Mouse (Mus musculus) cerebellum, postnatal 14 days (tissue): ENCODE results near the gene Pgam5.
A peak's percentile ranks its signal among the peaks of the same experiment; 100 is the strongest.

Experiments used
- DNase-seq, 2 experiments: peaks; one replicate each; pipeline ENCODE4 v3.0.0; 2021; ENCODE audit warnings: mixed read lengths in 2 of 2

Pgam5 gene

DNA sequence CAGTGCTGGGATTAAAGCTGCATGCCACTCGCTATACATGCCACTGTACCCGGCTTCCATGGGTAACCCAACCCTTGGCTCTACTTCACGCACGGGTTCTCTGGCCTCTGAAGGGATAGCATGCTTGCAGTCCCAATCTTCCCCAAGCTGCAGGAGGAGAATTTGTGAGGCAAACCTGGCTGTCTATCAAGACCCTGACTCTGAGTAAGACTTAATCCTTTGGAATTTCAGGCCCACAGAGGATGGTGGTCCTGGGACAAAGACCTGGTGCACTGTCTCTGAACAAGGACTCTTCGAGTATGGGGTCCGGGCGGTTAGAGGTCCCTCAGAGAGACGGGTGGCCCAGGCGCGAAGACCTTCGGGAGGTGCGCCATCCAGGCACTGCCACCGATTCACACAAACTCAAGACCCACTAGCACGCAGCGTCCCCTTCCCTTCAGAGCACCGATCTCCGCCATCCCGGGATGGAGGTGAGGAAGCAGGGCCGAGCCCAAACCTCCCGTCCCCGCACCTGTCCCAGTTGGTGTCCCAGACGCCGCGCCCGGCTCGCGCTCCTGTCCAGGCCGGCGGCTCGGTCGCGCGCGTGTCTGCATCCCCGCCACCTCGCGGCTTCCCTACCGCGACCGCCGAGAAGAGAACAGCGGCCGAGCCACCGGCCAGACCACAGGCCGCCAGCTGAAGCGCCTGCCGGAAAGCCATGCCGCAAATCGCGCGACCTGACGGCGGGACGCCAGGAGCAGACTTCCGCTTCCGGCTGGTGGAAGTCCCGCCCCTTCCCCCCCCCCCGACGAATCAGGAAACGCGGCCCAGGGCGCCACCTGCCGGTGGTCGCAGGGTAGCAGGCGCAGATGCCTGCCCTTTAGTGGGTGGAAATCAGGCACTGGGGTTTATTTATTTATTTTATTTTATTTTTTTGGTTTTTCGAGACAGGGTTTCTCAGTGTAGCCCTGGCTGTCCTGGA lies at the start of gene Pgam5:
Gene Pgam5, minus strand, starts transcription at position 773 of the 961 bp plus-strand sequence.
- DNase-seq: peak; percentile 96 to 99

DNA sequence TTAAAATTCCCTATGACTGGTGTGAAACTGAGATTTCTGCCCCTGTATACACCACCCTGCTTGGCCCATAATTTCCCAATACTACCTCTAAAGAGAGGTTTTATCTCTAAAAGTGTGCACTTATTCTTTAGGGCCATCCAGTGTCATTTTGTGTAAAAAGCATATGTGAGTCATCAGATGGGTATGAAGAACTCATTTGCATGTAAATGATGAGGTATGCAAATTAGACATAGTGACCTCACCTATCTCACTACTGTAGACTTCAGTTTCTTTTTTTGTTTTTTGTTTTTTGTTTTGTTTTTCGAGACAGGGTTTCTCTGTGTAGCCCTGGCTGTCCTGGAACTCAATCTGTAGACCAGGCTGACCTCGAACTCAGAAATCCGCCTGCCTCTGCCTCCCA lies 43.4 kb upstream of the Pgam5 start:
- DNase-seq: no peak

DNA sequence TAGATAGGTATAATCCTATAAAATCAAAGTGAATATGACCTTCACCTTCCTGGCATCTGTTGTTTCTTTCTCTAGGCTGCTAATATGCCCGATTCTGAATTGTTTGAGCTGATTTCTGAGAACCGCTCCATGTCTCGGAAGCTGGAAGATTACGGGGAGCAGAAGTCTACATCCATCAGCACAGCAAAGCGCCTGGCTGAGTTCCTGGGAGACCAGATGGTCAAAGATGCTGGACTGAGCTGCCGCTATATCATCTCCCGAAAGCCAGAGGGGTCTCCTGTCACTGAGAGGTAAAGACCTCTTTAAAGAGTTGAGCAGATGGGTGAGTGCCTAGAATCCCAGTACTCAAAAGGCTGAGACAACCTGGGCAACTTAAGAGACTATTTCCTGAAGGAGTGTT lies 39.1 kb upstream of the Pgam5 start:
- peak; percentile 70 to 74 for DNase-seq

DNA sequence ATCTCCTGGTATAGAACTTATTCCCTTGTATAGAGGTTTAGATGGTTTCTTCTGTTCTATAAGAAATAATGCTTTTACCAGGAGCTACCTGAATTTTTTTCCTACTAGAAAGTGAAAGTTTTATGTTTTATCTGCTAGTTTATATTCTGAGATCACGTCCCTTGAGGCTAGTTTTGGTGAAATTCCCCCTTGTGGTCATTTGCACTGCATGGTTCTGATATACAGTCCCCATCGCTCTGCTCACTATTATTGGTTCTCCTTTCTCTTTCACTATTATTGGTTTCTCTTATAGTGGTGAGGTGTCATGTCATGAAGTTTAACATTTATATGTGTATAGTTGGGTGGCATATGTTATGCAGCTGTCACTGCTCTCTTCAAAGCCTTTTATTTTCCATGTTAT lies 30.9 kb upstream of the Pgam5 start:
- DNase-seq: no peak

DNA sequence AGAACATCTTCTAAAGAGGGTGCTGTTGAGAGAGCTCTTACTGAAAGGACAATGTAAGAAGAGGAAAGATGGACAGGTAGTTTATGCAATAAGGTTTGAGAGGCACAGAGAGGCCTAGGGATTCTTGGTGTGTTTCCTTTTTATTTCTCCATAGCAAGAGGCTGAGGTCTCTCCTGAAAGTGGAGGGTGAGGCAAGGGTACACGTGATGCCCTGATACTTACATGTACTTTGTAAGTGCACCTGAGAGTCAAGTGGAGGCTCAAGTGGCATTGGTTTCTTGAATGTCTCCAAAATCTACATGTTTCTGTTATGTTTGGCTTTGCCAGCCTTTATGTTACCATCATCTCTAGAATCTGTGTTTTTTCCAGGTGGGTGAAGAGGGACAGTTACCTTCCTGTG lies 26.9 kb upstream of the Pgam5 start:
- no peak for DNase-seq

DNA sequence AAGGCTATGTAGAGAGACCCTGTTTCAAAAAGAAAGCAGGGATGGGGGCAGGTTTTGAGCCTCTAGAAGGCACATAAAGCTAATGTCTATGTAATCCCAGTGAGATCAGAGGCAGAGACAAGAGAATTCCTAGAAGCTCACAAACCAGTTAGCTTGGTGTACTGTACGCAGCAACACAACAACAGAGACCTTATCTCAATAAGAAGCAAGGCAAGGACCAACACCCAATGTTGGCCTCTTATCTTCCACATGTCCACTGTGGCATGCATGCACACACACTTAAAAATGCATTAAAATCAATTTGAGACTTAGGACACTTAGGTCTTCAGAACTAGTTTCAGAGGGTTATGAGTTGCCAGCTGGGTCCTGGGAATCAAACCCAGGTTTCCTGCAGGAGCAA lies 21.9 kb upstream of the Pgam5 start:
- no peak for DNase-seq

DNA sequence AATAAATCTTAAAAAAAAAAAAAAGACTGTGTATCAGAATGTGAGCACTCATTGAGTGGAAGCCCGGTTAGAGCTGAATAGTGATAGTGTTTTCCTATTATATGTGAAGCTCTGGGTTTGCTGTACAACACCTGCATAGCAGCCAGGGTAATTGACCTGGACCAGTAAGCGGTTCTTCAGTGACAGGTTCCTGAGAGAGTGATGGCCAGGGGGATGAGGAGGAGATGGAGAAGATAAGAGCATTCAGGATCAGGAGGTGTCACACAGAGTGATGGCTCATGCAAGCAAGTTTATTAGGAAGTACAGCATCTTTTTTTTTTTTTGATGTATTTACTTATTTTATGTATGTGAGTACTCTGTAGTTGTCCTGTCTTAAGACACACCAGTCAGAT lies 17.4 kb upstream of the Pgam5 start:
- no peak for DNase-seq

DNA sequence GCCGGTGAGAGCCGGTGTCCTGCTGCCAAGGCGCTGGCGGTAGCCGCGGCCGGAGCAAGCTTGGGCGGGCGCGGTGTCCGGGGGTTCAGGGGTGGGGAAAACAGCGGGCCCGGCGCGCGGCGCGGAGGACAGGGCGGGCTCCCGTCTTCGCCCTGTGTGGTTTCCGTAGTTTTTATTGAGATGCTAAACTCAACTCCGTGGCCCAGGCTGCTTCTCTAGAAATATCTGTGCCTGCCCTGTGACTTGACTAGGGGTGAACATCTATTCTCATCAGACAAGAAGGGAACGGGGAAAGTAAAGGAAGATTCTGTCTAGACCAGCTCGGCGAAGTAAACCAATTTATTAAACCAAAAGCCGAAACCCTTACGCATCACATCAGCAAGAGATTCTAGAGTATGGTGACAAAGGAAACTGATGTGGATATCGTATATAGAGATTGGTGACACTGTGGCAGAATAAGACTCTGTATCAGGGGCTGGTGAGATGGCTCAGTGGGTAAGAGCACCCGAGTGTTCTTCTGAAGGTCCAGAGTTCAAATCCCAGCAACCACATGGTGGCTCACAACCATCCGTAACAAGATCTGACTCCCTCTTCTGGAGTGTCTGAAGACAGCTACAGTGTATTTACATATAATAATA lies 16.9 kb upstream of the Pgam5 start:
- no peak for DNase-seq

DNA sequence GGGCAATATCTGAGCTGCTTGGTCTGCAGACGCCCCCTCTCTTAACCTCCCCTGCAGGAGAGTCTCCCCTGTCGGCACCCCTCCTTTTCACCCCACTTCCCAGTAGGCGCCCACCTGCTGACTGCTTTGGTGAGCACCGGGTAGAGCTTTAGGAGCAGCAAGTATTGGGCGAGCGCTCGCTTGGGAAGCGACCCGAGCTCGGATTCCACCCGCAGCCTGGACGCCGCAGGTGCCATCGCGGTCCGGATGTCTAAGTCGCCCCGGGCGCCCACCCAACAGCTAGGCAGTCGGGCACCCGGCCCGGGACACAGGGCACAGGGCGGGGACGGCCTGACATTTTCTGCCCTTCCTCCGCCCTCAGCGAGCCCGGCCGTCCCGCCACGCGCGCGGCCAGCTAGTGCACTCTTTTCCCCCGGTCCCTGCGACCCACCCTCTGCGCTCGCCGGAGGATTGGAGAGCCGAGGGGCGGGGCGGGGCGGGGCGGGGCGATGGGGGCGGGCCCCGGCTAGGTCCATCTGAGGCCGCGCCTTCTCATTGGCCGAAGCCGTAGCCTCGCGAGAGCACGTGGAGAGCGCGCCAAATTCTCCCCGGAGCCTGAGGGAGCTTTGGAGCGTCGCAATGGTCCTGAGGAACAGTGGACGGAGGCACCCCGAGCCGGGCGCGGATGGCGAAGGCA lies 16.2 kb upstream of the Pgam5 start, which contains the start of the genes Pxmp2 and Pole:
Gene Pxmp2, minus strand, starts transcription at position 417 of the 676 bp plus-strand sequence.
Gene Pole, plus strand, starts transcription at position 537 of the 676 bp plus-strand sequence.
- peak; percentile 92 to 94 for DNase-seq

DNA sequence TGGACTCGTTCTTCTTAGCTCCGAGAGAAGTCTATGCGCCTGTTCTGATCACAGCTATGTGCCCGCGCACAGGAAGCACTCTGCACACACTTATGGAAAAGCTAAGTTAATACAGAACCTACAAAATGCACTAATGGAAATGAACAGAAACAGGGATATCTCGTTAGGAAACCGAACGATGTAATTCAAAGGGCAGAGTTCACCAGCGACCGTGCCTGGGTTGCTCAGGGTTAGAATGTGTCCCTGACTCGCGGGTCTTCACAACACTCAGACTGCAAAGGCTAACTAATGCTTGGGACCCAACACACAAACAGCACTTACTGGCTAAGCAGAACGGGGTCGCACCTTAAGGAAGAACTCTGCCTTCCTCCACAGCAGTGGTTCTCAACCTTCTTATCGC lies 15.4 kb upstream of the Pgam5 start:
- peak in 1 of 2 experiments; percentile 10 for DNase-seq

DNA sequence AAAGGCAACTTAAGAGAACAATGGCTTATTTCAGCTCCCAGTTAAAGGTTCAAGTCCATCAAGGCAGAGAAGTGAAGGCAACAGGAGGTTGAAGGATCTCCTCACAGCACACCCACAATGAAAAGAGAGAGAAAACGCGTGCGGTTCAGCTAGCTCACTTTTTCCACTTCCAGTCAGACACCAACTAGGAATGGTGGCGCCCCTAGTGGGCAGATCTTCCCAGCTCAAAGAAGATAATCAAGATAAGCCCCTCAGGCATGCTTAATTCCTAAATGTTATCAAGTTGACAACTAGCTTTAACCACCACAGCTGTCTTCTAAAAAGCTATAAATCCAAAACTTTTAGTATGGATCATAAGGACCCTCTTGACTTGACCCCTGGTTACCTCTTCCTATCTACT lies 14.8 kb upstream of the Pgam5 start:
- peak; percentile 51 to 79 for DNase-seq

DNA sequence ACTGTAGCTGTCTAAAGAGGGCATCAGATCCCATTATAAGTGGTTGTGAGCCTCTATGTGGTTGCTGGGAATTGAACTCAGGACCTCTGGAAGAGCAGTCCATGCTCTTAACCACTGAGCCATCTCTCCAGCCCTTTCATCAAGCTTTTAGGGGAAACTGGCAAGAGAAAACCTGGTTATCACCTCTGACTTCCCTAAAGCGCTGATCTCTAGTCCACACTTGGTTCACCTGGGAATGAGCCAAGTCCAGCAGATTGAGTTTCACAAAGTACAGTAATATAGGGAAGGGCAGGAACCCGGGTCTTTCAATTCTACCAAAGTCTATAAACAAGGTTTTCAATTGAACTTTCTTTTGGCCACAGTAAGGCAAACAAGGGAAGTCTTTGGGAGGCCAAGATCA lies 12.3 kb upstream of the Pgam5 start:
- DNase-seq: no peak

DNA sequence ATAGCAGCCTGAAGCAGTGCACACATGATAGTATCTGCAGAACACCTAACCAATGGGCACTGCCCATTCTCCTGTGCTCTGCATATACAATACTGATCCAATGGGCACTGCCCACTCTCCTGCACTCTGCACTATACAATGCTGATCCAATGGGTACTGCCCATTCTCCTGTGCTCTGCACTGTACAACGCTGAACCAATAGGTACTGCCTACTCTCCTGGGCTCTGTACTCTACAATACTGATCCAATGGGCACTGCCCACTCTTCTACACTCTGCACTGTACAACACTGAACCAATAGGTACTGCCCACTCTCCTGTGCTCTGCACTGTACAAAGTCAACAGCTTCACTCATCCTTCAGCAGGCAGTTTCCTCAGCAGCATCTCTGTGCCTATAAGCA lies 7.2 kb upstream of the Pgam5 start:
- DNase-seq: no peak

DNA sequence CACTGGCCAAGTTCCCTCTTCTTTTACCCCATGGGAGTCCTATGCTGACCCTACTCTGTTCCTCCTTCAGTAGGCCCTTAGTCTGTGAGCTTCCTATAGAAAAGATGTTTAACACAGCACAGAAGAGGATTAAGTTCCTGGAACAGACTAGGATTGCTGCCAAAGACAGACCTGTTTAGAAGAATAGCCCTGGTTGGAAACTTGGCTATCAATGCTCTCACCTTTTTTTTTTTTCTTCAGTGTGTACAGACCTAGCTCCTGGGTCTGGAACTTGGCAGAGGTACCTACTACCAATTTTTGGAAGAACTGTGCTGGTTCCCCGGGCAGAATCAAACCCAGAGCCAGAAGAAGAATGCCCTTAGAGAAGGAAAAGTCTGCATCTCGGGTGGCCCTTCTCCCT lies 6.7 kb upstream of the Pgam5 start:
- no peak for DNase-seq

DNA sequence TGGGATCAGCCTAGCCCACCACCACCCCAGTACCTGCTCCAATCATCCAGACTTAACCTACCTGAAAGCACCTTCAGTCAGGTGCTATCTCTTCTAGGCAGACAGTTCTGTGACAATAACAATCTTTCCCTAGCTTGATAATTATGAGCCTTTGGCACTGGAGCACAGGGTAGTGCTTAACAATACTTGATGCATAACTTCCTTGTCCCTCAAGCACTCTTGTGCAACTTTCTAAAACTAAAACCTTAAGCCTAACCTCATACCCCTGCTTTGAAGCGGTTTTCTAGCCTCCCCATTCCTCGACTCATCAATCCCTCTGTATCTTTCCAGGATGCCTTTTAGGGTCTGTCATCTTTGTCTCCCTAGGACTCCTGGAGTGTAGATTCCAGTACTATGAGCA lies 5.1 kb upstream of the Pgam5 start:
- no peak for DNase-seq

DNA sequence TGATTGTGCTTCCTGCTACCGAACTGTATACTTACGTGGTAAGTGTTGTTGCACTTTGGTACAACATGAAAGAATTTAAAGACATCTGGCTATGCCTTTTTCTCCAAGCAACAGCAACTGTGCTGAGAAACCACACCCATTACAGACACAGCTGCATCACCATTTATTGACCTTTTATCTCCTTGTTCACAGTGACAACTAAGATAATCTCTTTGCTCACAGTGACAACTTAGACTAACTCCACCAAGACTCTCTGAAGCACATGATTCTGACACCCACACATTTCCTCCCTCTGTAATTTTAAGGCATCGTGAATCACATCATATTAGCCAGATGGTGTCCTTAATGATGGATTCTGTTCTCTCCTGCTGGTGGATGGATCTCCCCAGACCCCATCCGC lies 4.4 kb upstream of the Pgam5 start:
- no peak for DNase-seq

DNA sequence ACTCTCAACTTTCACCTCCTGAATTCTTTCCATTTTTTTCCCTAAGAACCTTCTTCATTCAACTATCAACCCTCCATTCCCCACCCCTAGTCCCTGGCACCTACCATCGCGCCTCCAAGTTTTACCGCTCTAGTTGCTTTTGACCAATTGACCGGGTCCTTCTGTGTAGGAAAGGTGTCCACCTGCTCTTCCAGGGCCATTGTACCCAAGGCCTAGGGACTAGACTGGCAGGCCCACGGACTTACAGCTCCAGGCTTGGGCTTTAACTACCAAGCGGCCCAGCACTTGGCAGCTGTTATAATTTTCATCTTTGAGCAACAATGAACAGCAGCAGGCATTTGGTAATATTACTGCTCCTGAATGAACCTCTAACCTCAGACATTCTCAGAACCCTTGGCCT lies 529 bp upstream of the Pgam5 start:
- peak; percentile 19 to 23 for DNase-seq

DNA sequence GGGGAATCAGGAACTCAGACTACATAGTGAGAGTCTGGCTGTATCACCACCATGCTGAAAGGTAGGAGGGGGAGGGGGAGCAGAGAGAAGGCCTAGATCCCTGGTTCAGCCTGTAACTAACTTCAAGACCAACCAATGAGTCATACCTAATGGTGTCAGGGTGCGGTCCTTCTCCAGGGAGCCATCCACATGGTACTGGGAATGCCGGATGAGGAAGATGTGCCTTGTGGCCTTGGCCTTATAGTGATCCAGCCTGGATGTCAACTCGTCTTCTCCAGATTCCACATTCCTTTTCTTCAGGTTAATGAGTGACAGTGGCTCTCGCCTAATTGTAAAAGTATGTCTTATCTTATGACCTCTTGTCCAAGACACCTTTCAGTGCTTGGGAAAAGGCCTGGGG lies 2.8 kb downstream of the Pgam5 start:
- no peak for DNase-seq

DNA sequence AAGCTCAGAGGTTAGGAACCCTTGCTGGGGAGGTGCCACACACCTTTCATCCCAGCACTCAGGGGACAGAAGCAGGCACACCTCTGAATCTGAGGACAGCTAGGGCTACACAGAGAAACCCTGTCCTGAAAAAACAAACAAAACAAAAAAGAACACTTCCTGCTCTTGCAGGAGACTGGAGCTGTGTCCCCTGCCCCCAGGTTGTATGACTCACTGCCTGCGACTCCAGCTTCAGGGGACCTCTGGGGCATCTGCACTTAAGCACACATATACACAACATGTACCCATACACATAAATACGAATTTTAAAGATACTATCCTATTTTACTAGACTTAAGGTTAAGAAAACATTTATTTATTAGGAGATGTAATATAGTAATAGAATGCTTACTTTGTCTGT lies 25.6 kb downstream of the Pgam5 start:
- no peak for DNase-seq

DNA sequence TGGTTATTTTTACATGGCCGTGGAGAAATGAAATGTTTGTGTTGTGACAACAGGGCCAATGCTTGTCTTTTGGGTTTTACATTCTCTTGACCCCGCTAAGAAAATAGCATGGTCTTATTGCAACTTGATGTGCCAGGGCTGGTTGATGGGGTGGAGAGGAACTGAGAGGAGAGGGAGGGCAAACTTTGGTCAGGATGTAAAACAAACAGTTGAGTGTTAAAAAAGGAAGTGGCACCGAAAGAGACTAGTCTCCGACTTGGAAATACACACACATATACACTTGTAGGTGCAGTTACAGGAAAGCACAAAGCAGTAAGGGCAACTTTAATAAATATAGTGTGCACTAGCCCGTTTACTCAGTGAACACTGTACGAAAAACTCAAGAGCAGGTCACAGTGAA lies 37.4 kb downstream of the Pgam5 start:
- no peak for DNase-seq

DNA sequence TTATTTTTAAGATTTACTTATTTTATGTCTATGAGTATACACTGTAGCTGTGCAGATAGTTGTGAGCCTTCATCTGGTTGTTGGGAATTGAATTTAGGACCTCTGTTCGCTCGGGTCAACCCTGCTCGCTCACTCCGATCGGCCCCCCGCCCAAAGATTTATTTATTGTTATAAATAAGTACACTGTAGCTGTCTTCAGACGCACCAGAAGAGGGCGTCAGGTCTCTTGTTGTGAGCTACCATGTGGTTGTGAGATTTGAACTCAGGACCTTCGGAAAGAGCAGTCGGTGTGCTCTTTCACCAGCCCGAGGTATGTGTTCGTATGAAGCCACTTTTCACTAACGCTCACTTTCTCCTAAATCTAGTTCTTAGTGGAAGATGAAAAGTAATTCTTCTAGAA lies 38.1 kb downstream of the Pgam5 start:
- DNase-seq: peak; percentile 16 to 26

DNA sequence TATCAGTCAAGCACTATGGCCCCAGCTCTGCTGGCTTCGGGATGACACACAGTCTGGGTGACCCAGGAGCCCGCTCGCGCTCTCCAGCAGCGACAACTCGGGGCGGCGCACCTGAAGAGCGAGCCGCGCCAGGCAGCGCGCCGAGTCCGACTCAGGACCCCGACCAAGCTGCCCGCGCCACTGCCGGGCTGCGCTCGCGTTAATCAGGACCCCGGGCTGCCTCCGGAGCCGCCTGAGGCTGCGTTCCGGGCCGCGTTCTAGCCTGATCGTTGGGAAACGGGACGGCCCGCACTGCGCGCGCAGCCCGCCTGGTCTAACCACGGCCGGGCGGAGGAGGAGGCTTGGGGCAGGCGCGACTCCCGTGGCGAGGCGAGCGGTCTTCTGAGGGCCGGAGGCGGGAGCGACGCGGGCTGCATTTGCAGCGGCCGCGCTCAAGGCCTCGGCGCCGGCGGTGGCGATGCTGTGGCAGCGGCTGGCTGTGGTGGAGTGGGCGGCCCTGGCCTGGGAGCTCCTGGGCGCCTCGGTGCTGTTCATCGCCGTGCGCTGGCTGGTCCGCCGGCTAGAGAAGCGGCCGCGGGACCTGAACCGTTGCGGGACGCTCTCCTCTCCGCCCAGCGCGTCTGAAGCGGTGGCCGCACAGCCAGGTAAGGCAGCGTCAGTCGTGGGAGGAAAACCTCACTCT lies 38.8 kb downstream of the Pgam5 start, which contains the start of gene Ankle2:
Gene Ankle2, plus strand, starts transcription at position 225 of the 682 bp plus-strand sequence.
- DNase-seq: peak; percentile 93 to 95

DNA sequence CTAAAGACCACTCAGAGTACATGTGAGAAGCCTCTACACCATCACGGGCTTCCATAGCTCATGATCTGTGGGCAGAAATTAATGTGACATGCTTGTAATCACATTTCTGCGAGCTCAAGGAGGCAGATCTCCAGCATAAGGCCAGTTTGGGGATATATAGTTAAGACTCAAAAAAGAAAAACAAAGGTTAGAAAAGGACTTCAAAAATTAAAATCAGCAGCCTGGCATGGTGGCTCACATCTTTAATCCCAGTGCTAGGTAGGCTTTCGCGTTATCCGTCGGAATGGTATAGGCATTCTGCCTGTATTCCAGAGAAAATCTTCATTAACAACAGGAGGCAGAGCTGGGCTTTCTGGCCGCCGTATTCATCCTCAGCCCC lies 39.3 kb downstream of the Pgam5 start:
- DNase-seq: no peak
